Mouse (Mus musculus) midbrain, postnatal 0 days (tissue): ENCODE measurements around the gene Txk. TPM values are rescaled to one million over a fixed set of nuclear protein-coding genes. Genes with fewer than 3 reads are reported as not detected.

Source experiments
- ATAC-seq: fragments of 200-750 bp; cut with Nextera tagmentation; 2 replicates; pipeline ENCODE4 v1.8.0; 2017; ENCODE audit warnings: moderate number of reproducible peaks, mild to moderate bottlenecking, moderate TSS enrichment, moderate library complexity; ENCODE audit not compliant: low FRiP score
- DNase-seq: peaks from one replicate; pipeline ENCODE4 v3.0.0-alpha.2; 2015; ENCODE audit warnings: low spot score
- H3K27ac ChIP-seq: fragments of 300-500 bp; sonication (generic); 2 replicates; pipeline ENCODE4 v1.5.1; 2014; ENCODE audit warnings: low read depth, mild to moderate bottlenecking, low read length, mixed read lengths
- H3K27me3 ChIP-seq: fragments of 300-500 bp; sonication (generic); 2 replicates; pipeline ENCODE4 v1.6.1; 2014; ENCODE audit warnings: low read length, control low read depth, mixed read lengths; ENCODE audit not compliant: insufficient read depth
- H3K36me3 ChIP-seq: fragments of 300-500 bp; sonication (generic); 2 replicates; pipeline ENCODE4 v1.6.1; 2014; ENCODE audit warnings: low read length, control low read depth, mixed read lengths; ENCODE audit not compliant: insufficient read depth
- H3K4me1 ChIP-seq: fragments of 300-500 bp; sonication (generic); 2 replicates; pipeline ENCODE4 v1.6.1; 2014; ENCODE audit warnings: mild to moderate bottlenecking, control low read depth, antibody characterized with exemption, low read length, mixed read lengths; ENCODE audit not compliant: insufficient read depth
- H3K4me2 ChIP-seq: fragments of 300-500 bp; sonication (generic); 2 replicates; pipeline ENCODE4 v1.6.1; 2014; ENCODE audit warnings: low read depth, mild to moderate bottlenecking, low read length, mixed read lengths; ENCODE audit not compliant: poor library complexity, severe bottlenecking
- H3K4me3 ChIP-seq: fragments of 300-500 bp; sonication (generic); 2 replicates; pipeline ENCODE4 v1.5.1; 2014; ENCODE audit warnings: low read depth, mild to moderate bottlenecking, low read length, moderate library complexity
- H3K9ac ChIP-seq: fragments of 300-500 bp; sonication (generic); replicated peaks from 2 replicates; pipeline ENCODE4 v1.6.1; 2014; ENCODE audit warnings: mild to moderate bottlenecking, low read length, moderate library complexity, mixed read lengths; ENCODE audit not compliant: poor library complexity, severe bottlenecking
- H3K9me3 ChIP-seq: fragments of 300-500 bp; sonication (generic); 2 replicates; pipeline ENCODE4 v1.6.1; 2016; ENCODE audit warnings: low read length, control low read depth
- CTCF ChIP-seq: IDR thresholded peaks from 2 replicates; pipeline ENCODE4 v1.5.1; 2016; ENCODE audit warnings: antibody characterized with exemption, mild to moderate bottlenecking
- WGBS: fragments of 180-500 bp; shearing (Covaris S2); extraction: QIAGEN DNeasy Blood & Tissue Kit; methylation state at CpG from one replicate; pipeline ENCODE4 v1.1.7; 2014; 5-methylcytosine and 5-hydroxymethylcytosine counted together
- polyA plus RNA-seq: library from polyadenylated mRNA; unstranded; fragments of >200 nt; fragmentation: Nextera tagmentation; extraction: Ambion mirVana; gene quantifications from 2 replicates; pipeline ENCODE4 v1.2.1, GENCODE M21; 2015
- total RNA-seq: library from RNA; depleted of rRNA; stranded (reverse); fragments of >200 nt; gene quantifications from 2 replicates; pipeline ENCODE4 v1.2.3, GENCODE M21; 2014; rRNA removed

Txk gene
- 0.05 TPM in 1 of 2 replicates, not detected in the other for total RNA-seq
- 0.14 and 0.15 TPM in 2 replicates for polyA plus RNA-seq

GRCm38 (mm10) chr5:72752585-72752984, at the start of gene Txk:
Gene Txk (minus strand): TSS chr5:72752777.
- H3K36me3 ChIP-seq, result no peaks in the 10 kb centered on the region
- H3K4me2 ChIP-seq, result no peak within 1 kb of the TSS
- H3K9me3 ChIP-seq, result no peaks in the 10 kb centered on the region
- ATAC-seq (no peak), DNase-seq (no peak)
- WGBS, result 89% methylated on average over 5 of the region's 5 CpGs
- no peak within 1 kb of the TSS for H3K4me3 ChIP-seq
- H3K4me1 ChIP-seq, result no peaks in the 10 kb centered on the region
- TF ChIP-seq CTCF, result no peak
- no peaks in the 10 kb centered on the region for H3K27me3 ChIP-seq
- no peak within 1 kb of the TSS for H3K27ac ChIP-seq
- no peak within 1 kb of the TSS for H3K9ac ChIP-seq

GRCm38 (mm10) chr5:72798563-72798962, 46.0 kb upstream of the Txk start:
- DNase-seq (no peak), ATAC-seq (no peak)
- WGBS, result 53% methylated on average over 4 of the region's 4 CpGs
- no peak for TF ChIP-seq CTCF
- no peak overlapping the region for H3K4me3 ChIP-seq
- no peaks in the 10 kb centered on the region for H3K27me3 ChIP-seq
- no peaks in the 10 kb centered on the region for H3K9me3 ChIP-seq
- no peaks in the 10 kb centered on the region for H3K4me1 ChIP-seq
- no peak overlapping the region for H3K27ac ChIP-seq
- H3K9ac ChIP-seq, result no peak overlapping the region
- H3K36me3 ChIP-seq, result no peaks in the 10 kb centered on the region
- no peak overlapping the region for H3K4me2 ChIP-seq

- no peak overlapping the region for H3K9ac ChIP-seq
- no peaks in the 10 kb centered on the region for H3K27me3 ChIP-seq
- H3K4me2 ChIP-seq, result no peak overlapping the region
- no peak for DNase-seq
- no peaks in the 10 kb centered on the region for H3K36me3 ChIP-seq
- H3K27ac ChIP-seq, result no peak overlapping the region
- no peak overlapping the region for H3K4me3 ChIP-seq
- no peaks in the 10 kb centered on the region for H3K4me1 ChIP-seq
- TF ChIP-seq CTCF, result no peak
- ATAC-seq, result no peak
- H3K9me3 ChIP-seq, result no peaks in the 10 kb centered on the region
- WGBS, result 59% methylated on average over 14 of the region's 14 CpGs
These were observed 43.6 kb upstream of the Txk start for GRCm38 (mm10) chr5:72796186-72796613.

GRCm38 (mm10) chr5:72793309-72793850, 40.8 kb upstream of the Txk start:
- WGBS, result 71% methylated on average over 3 of the region's 3 CpGs
- ATAC-seq (no peak), DNase-seq (no peak)
- TF ChIP-seq CTCF, result no peak
- no peak overlapping the region for H3K27ac ChIP-seq
- no peaks in the 10 kb centered on the region for H3K36me3 ChIP-seq
- no peak overlapping the region for H3K4me3 ChIP-seq
- no peaks in the 10 kb centered on the region for H3K4me1 ChIP-seq
- H3K9me3 ChIP-seq, result no peaks in the 10 kb centered on the region
- H3K27me3 ChIP-seq, result no peaks in the 10 kb centered on the region
- H3K4me2 ChIP-seq, result no peak overlapping the region
- no peak overlapping the region for H3K9ac ChIP-seq

- Histone ChIP-seq H3K4me3 (no peak overlapping the region), H3K36me3 (no peaks in the 10 kb centered on the region), H3K9ac (no peak overlapping the region), H3K27me3 (no peaks in the 10 kb centered on the region), H3K9me3 (no peaks in the 10 kb centered on the region), H3K27ac (no peak overlapping the region), H3K4me2 (no peak overlapping the region), H3K4me1 (no peaks in the 10 kb centered on the region)
- whole genome bisulfite sequencing, result 25% methylated on average over 6 of the region's 6 CpGs
- TF ChIP-seq CTCF, result no peak
- ATAC-seq (no peak), DNase-seq (no peak)
These were observed 39.2 kb upstream of the Txk start for GRCm38 (mm10) chr5:72791789-72792188.

GRCm38 (mm10) chr5:72791386-72791785, 38.8 kb upstream of the Txk start:
- DNase-seq (no peak), ATAC-seq (no peak)
- TF ChIP-seq CTCF, result no peak
- no peaks in the 10 kb centered on the region for H3K36me3 ChIP-seq
- H3K4me1 ChIP-seq, result no peaks in the 10 kb centered on the region
- H3K9me3 ChIP-seq, result no peaks in the 10 kb centered on the region
- no peak overlapping the region for H3K4me3 ChIP-seq
- no peak overlapping the region for H3K9ac ChIP-seq
- no peak overlapping the region for H3K4me2 ChIP-seq
- no peak overlapping the region for H3K27ac ChIP-seq
- no peaks in the 10 kb centered on the region for H3K27me3 ChIP-seq
- WGBS, result 66% methylated on average over 4 of the region's 4 CpGs
